Mouse (Mus musculus): ENCODE data around the gene Utp14b.

Gene Utp14b

GRCm38 (mm10) chr1:78657671-78658440 lies at the start of gene Utp14b, which contains the start of gene Acsl3:
Utp14b (plus strand) TSS chr1:78658038.
Acsl3 (plus strand) TSS chr1:78657825.
- peak; percentile 70 for DNase-seq (ENCODE audit: extremely low read depth, low read depth)

DNA sequence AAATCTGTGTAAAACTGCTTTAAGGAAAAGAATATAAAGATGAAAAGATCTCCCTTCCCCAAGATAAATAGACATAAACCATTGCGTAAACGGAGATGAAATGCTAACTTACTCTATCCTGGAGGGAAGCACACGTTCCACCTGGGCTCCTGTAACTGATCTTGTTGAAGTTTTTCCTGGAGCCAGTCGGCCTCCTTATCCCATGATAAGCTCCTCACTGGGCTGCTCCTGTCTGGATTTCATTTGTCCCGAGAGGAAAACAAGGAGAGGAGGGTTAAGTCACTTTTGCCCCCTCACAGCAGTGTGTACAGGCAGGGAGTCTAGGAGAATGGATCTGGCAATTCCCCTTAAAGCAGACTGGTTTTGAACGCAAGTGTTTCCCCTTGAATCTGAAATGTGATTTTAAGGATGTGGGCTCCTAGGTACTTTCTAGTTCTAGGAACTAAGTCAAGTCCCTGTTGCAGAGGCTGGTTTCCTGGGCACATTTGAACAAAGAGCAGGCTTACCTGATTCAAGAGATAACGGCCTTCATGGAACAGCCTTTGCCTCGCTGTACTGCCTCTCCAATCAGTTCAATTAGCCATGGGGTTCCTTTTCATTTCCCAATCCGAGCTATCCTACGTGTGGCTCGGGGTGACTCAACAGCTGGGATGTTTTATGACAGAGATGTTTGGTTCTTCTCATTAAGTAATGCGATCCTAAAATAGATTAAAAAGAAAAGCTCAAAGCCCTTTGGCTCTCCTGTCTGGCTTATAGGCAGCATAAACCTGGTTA lies 48.5 kb upstream of the Utp14b start:
- DNase-seq (ENCODE audit: extremely low read depth, low read depth): no peak

- no peak for DNase-seq (ENCODE audit: extremely low read depth, low read depth)
Measured at GRCm38 (mm10) chr1:78611039-78611438, 46.8 kb upstream of the Utp14b start.

DNA sequence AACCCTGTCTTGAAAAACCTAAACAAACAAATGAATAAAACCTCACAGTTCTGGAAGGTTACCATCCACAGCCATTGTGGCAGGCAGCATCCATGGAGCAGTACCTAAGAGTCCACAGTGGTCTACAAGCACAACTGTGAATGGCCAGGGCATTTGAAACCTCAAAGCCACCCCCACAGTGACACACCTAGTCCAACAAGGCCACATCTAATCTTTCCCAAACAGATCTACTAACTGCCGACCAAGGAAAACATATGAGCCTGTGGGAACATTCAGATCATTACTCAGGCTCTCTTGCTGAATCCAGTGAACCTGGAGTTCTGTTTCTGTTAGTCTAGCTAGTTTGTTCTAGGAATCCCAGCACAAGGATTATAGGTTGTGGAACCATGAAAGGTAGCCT lies 44.9 kb upstream of the Utp14b start:
- DNase-seq (ENCODE audit: extremely low read depth, low read depth): no peak

- no peak for DNase-seq (ENCODE audit: extremely low read depth, low read depth)
Measured at GRCm38 (mm10) chr1:78624352-78624751, 33.5 kb upstream of the Utp14b start.

- no peak for DNase-seq (ENCODE audit: extremely low read depth, low read depth)
Measured at GRCm38 (mm10) chr1:78634486-78634885, 23.4 kb upstream of the Utp14b start.

DNA sequence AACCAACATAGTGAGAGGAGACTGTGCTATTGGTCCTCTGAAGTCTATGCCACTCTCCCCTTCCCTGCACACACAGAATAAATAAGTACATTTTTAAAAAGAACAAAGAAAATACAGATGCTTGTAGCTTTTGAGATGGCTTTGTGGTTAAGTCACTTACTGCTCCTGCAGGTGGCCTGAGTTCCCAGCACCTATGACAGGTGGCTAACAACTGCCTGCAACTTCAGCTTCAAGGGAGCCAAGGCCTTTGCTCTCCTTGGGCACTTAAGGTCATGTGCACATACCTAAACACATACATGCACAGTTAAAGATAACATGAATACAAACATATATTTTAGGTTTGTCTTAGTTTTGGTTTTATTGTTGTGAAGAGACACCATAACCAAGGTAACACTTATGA lies 17.0 kb upstream of the Utp14b start:
- DNase-seq (ENCODE audit: extremely low read depth, low read depth): no peak

DNA sequence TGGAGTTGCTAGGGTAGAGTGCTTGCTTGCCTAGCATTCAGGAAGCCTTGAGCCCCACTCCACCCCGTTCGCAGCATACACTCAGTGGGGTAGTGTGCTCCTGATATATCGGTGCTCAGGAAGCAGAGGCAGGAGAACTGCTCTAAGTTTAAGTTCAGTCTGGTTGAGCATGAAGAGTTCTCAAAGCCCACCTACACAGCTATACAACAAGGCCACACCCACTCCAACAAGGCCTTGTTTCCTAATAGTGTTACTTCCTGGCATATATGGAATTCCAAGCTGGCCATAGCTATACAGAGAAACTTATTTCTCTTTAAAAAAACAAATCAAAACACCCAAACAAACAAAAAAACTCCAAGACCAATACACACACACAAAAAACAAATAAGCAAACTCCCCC lies 16.0 kb upstream of the Utp14b start:
- DNase-seq (ENCODE audit: extremely low read depth, low read depth): no peak

- no peak for DNase-seq (ENCODE audit: extremely low read depth, low read depth)
Measured at GRCm38 (mm10) chr1:78642197-78642596, 15.6 kb upstream of the Utp14b start.

- DNase-seq (ENCODE audit: extremely low read depth, low read depth): no peak
Measured at GRCm38 (mm10) chr1:78647317-78647885, 10.4 kb upstream of the Utp14b start.

DNA sequence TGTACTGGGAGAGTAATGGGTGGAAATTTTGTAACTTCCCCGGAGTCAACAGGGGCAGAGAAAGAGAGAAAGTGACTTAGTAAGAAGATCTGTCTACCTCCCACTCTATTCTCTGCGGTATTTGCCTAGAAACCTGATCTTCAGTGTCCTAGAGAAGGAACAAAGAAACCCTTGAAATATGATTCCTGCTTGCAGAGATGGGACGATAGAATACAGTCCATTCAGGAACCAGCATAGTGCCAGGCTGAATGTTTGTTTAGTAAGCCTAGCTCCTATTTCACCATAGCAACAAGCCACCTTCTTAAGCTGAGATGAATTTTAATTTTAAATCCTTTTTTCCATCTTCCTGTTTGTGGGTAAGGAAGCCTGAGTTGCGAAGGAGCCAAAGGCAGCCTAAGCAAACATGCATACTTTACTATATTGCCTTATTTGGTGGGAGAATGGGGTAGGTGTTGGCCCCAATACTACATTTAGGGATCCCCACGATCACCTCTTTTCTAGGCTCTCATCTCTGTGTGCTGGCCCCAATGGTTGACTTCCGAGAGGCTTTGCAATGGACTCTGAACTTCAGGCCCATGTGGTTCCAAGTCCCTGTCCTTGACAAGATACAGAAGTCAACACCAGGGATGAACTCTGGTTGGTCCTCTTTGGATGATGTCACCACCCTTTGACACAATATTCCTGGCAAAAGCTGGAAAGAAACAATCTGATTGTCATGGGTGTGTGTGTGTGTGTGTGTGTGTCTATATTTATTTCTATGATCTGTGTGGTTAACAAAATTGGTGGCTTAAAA lies 8.4 kb upstream of the Utp14b start:
- DNase-seq (ENCODE audit: extremely low read depth, low read depth): no peak

DNA sequence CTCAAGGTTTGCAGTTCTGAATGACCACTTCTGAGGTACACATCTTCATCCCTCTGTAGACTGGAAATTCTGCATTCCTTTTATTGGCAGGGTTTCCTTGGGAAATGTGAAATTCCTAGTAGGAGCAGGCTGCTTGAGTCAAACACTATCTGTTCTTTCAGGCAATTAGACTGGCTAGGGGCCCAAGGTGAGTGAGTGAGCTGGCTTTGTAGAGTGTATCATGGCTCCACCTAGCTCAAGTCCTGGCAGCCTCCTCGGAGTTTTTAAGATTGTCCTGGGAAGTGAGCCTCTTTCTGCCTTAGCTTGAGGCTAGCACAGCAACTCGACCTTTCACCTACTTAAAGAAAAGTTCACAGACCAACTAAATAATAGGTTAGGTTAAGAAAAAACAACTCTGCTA lies 1.4 kb upstream of the Utp14b start:
- DNase-seq (ENCODE audit: extremely low read depth, low read depth): no peak

DNA sequence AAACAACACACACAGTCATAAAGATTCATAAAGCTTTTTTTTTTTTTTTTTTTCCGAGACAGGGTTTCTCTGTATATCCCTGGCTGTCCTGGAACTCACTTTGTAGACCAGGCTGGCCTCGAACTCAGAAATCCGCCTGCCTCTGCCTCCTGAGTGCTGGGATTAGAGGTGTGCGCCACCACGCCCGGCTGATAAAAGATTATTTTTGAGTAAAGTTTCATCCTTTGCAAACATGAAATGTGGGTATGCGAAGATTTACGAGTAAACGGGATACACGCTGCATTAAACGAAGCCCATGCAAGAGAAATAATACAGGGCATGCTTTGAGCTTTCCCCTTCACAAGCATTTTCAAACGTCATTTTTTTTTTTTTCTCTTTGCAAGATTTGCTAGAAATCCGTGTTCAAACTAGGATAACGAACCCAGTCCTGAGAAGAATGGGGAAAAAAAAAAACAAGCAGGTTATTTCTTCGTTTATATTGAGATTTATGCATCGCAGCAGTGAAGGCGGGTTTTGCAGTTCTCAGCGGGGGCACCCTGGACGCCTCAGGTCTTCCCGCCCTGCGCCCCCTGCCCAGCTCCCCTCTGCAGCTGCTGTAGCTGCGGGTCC lies 713 bp upstream of the Utp14b start:
- DNase-seq (ENCODE audit: extremely low read depth, low read depth): no peak

- peak; percentile 30 for DNase-seq (ENCODE audit: extremely low read depth, low read depth)
Measured at GRCm38 (mm10) chr1:78658441-78659269, 817 bp downstream of the Utp14b start.

DNA sequence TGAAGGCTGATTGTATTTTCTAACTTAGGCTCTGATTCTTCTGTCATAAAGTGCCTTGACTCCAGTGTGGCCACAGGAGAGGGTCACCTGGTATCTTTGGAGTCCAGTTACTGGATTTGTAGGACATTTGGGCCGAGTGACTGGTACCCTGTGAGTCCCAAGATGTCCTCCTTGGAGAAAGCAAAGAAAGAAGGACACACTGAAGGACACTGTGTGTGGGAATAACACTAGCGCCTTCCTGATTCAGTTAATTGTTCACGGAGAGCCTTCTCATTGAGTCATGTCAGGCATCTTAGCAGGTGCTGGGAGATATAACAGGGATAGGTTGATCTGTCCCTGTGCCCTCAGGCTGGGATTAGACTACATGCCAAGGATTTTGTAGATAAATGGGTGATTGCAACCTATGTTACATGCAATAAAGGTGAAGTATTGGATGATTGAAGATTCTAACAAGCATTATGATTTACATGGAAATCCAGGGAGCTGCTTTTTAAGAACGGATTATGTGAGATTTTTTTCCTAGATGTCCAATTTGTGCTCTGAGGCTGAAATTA lies 1.5 kb downstream of the Utp14b start:
- no peak for DNase-seq (ENCODE audit: extremely low read depth, low read depth)

DNA sequence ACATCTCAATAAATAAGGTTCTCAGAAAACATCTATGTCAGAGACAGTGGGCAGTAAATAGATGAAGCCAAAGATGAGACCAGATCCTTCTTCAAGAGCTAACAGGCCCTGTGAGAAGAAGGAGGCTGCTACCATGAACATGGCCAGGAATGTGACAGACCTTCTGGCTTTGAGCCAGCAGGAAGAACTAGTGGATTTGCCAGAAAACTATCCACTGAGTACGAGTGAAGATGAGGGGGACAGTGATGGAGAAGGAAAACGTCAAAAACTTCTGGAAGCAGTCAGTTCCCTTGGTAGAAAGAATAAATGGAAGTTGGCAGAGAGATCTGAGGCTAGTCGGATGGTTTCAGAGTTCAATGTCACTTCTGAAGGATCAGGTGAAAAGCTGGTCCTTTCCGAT lies 6.5 kb downstream of the Utp14b start:
- DNase-seq (ENCODE audit: extremely low read depth, low read depth): no peak

- DNase-seq (ENCODE audit: extremely low read depth, low read depth): no peak
Measured at GRCm38 (mm10) chr1:78665954-78666499, 8.2 kb downstream of the Utp14b start.

GRCm38 (mm10) chr1:78666585-78666984 lies 8.7 kb downstream of the Utp14b start:
- no peak for DNase-seq (ENCODE audit: extremely low read depth, low read depth)

DNA sequence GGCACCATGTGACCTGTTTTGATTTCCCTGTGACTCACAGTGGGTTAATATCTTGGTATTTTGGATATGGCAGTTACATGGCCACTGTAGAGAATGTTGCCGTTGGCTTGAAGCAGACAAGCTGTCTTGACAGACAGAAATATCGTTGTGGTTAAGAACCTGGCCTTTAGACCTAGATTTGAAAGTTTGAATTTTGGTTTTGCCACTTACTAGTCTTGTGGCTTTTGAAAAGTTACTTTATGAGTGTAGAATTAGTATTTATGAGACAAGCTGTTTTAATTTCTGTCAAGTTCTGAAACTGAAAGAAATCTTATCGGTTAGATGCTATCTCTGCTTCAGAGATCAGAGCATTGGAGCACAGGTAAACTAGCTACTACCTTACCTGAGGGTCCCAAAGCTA lies 24.5 kb downstream of the Utp14b start:
- no peak for DNase-seq (ENCODE audit: extremely low read depth, low read depth)

DNA sequence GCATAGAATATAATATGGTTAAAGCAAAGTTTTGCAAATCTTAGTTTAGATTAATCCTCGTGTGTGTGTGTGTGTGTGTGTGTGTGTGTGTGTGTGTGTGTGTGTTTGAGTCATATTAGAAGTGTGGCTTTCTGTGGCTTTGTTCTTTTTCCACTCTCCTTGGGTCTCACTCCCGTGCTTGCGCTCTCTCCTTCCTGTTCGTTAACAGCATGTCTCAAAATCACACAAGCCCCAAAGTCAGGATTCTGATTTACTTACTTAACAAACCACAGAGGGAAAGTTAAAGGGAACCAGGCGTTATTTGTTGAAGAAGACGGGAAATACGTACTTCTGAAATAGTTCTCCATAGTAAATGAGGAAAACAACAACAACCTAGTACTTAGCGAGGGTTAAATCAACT lies 26.3 kb downstream of the Utp14b start:
- no peak for DNase-seq (ENCODE audit: extremely low read depth, low read depth)

All from MEL-GATA-1-ER (cell line).